Mouse (Mus musculus) ES-E14 (cell line): ENCODE results near the gene Gm9573. TPM values are rescaled to one million over a fixed set of nuclear protein-coding genes. Genes with fewer than 3 reads are reported as not detected.
A peak's percentile ranks its signal among the peaks of the same experiment; 100 is the strongest.

Source experiments
- DNase-seq: peaks from one replicate; pipeline ENCODE4 v3.0.0-alpha.2; 2013; ENCODE audit warnings: low read depth, low spot score
- H3K27ac ChIP-seq: 2 replicates; pipeline ENCODE4 v1.5.1; 2012; ENCODE audit warnings: low read depth, mild to moderate bottlenecking, low read length, moderate library complexity, mixed read lengths; ENCODE audit not compliant: poor library complexity, insufficient read depth, severe bottlenecking
- H3K36me3 ChIP-seq: 2 replicates; pipeline ENCODE4 v1.6.1; 2012; ENCODE audit warnings: mild to moderate bottlenecking, low read length, moderate library complexity, mixed read lengths; ENCODE audit not compliant: control insufficient read depth, poor library complexity, insufficient read depth, severe bottlenecking
- H3K4me1 ChIP-seq, 2 experiments: fragments of 150-350 bp in 1 of 2; sonication (generic) in 1 of 2; 2 replicates each; pipeline ENCODE4 v1.6.1; 2012; ENCODE audit warnings: low read length in 2 of 2, mild to moderate bottlenecking in 1 of 2, mixed read lengths in 1 of 2; ENCODE audit not compliant: control insufficient read depth in 2 of 2, insufficient read depth in 2 of 2, poor library complexity in 1 of 2
- H3K4me3 ChIP-seq, 2 experiments: fragments of 150-350 bp in 1 of 2; sonication (generic) in 1 of 2; 2 replicates each; pipeline ENCODE4 v1.5.1; 2012; ENCODE audit warnings: low read length in 2 of 2, low read depth in 1 of 2, mild to moderate bottlenecking in 1 of 2, mixed read lengths in 1 of 2; ENCODE audit not compliant: insufficient read depth in 1 of 2, poor library complexity in 1 of 2, severe bottlenecking in 1 of 2
- H3K9ac ChIP-seq: 2 replicates; pipeline ENCODE4 v1.6.1; 2012; ENCODE audit warnings: low read depth, mild to moderate bottlenecking, low read length, mixed read lengths; ENCODE audit not compliant: poor library complexity, insufficient read depth, severe bottlenecking
- H3K9me3 ChIP-seq: fragments of 150-350 bp; sonication (generic); 2 replicates; pipeline ENCODE4 v1.6.1; 2012; ENCODE audit warnings: low read depth, mild to moderate bottlenecking, low read length; ENCODE audit not compliant: control insufficient read depth, insufficient read depth
- CHD2 ChIP-seq: IDR thresholded peaks from 2 replicates; pipeline ENCODE4 v1.6.1; 2014; ENCODE audit warnings: mild to moderate bottlenecking, low read depth, low read length, inconsistent platforms
- HCFC1 ChIP-seq: IDR thresholded peaks from 2 replicates; pipeline ENCODE4 v1.6.1; 2012; ENCODE audit warnings: low read length, inconsistent platforms, borderline replicate concordance; ENCODE audit not compliant: insufficient read depth
- MAFK ChIP-seq: IDR thresholded peaks from 2 replicates; pipeline ENCODE4 v1.6.1; 2014; ENCODE audit warnings: mild to moderate bottlenecking, low read depth, low read length, inconsistent platforms; ENCODE audit not compliant: insufficient read depth
- ZC3H11A ChIP-seq: IDR thresholded peaks from 2 replicates; pipeline ENCODE4 v1.6.1; 2012; ENCODE audit warnings: low read depth, mild to moderate bottlenecking, inconsistent platforms, low read length, borderline replicate concordance
- ZNF384 ChIP-seq: IDR thresholded peaks from 2 replicates; pipeline ENCODE4 v1.6.1; 2012; ENCODE audit warnings: low read depth, low read length, inconsistent platforms
- in situ Hi-C, 2 experiments: fragments of 600-800 bp; cut with MboI; formaldehyde crosslinking; loops; one replicate each; pipeline ENCODE4 v1.15.1; 2025; ENCODE audit warnings: low sequenced_read_pairs in 2 of 2, inconsistent platforms in 1 of 2; ENCODE audit not compliant: unreplicated experiment in 2 of 2
- total RNA-seq: library from RNA; depleted of rRNA; stranded (reverse); fragments of 300-350 nt; gene quantifications from 2 replicates; pipeline ENCODE4 v1.2.3, GENCODE M21; 2012; rRNA removed

Gm9573 gene
- total RNA-seq, 1 experiment: not detected

DNA sequence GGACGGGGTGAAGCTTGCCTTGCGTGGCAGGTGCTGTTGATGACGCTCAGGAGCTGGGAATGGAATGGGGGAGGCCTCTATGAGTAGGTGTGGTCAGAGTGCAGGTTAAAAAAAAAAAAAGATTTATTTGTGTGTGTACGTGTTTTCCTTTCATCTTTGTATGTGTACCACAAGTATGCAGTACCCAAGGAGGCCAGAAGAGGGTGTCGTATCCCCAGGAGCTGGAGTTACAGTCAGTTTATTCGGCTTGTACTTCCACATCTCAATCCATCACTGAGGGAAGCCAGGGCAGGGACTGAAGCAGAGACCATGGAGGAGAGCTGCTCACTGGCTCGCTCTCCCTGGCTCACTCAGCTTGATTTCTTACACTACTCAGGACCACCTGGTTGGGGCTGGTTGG lies 55.0 kb downstream of the Gm9573 start:
- DNase-seq: no peak
- in situ Hi-C loops: no loop called here
- no peak for TF ChIP-seq CHD2
- no peak for TF ChIP-seq HCFC1
- TF ChIP-seq MAFK: no peak
- TF ChIP-seq ZC3H11A: no peak
- TF ChIP-seq ZNF384: no peak
- Histone ChIP-seq H3K4me3 (no peak overlapping the region), H3K9me3 (no peaks in the 10 kb centered on the region), H3K9ac (no peak overlapping the region), H3K4me1 (peaks cover 0 to 11% of the 10 kb centered on the region in 2 experiments; a peak in 1 of 4 replicates), H3K36me3 (no peaks in the 10 kb centered on the region), H3K27ac (no peak overlapping the region)

DNA sequence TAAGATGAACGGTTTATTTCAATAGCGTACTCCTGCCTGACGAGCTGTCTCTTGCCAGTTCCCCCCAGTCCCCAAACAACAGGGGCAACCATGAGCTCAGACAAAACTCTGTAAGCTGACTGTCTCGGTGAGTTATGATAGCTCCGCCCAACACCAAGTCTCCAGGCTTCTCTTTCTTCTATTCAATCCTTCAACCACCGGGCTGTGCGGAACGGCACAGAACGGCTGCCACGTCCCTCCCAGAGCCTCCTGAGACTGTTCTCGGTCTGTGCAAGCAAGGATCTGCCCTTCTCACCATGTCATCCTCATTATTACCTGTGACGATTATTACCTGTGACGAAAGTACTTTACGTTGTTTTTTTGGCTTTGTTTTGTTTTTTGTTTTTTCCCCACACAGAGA lies 55.6 kb downstream of the Gm9573 start:
- no peak for DNase-seq
- in situ Hi-C loops: no loop called here
- Histone ChIP-seq H3K9ac (no peak overlapping the region), H3K4me1 (peaks cover 0 to 10% of the 10 kb centered on the region in 2 experiments; a peak in 1 of 4 replicates), H3K27ac (no peak overlapping the region), H3K9me3 (no peaks in the 10 kb centered on the region), H3K4me3 (no peak overlapping the region), H3K36me3 (no peaks in the 10 kb centered on the region)
- no peak for TF ChIP-seq ZC3H11A
- TF ChIP-seq MAFK: no peak
- no peak for TF ChIP-seq ZNF384
- TF ChIP-seq HCFC1: no peak
- TF ChIP-seq CHD2: no peak

- in situ Hi-C loops: no loop called here
- DNase-seq: no peak
- H3K4me1 ChIP-seq: peaks cover 0 to 10% of the 10 kb centered on the region in 2 experiments; a peak in 1 of 4 replicates
- H3K27ac ChIP-seq: no peak overlapping the region
- peak overlapping the region; percentile 31 to 35 for H3K4me3 ChIP-seq
- no peaks in the 10 kb centered on the region for H3K36me3 ChIP-seq
- H3K9me3 ChIP-seq: no peaks in the 10 kb centered on the region
- 0 out of 2 replicates have a peak overlapping the region, but pooled peaks have one; percentile 2 for H3K9ac ChIP-seq
- TF ChIP-seq CHD2 (no peak), MAFK (no peak), ZC3H11A (no peak), HCFC1 (no peak), ZNF384 (no peak)
Measured at GRCm38 (mm10) chr17:35569091-35569944, 57.1 kb downstream of the Gm9573 start.

Other genes starting within 250 kb of the Gm9573 start
- gene H2-Q4, start 247.0 kb downstream of the Gm9573 start, total RNA-seq: 9.1 and 19.9 TPM in 2 replicates
- 0.94 and 2.3 TPM in 2 replicates for gene H2-Q6, start 201.8 kb downstream of the Gm9573 start, total RNA-seq
- gene H2-Q7, start 187.5 kb downstream of the Gm9573 start, total RNA-seq: 2.1 and 4.8 TPM in 2 replicates
- gene H2-Q10, start 156.5 kb downstream of the Gm9573 start, total RNA-seq: 2.1 and 3.1 TPM in 2 replicates
- gene Pou5f1, start 120.6 kb downstream of the Gm9573 start, total RNA-seq: 844 and 868 TPM in 2 replicates
- 7.6 and 10.5 TPM in 2 replicates for gene Tcf19, start 109.8 kb downstream of the Gm9573 start, total RNA-seq
- 28.5 and 31.8 TPM in 2 replicates for gene Cchcr1, start 109.5 kb downstream of the Gm9573 start, total RNA-seq
- gene Psors1c2, start 93.4 kb downstream of the Gm9573 start, total RNA-seq: 4.3 and 8.9 TPM in 2 replicates
- gene Cdsn, start 74.5 kb downstream of the Gm9573 start, total RNA-seq: 1.1 and 1.2 TPM in 2 replicates
- 0.22 and 0.42 TPM in 2 replicates for gene 2300002M23Rik, start 59.2 kb downstream of the Gm9573 start, total RNA-seq
- gene Sfta2, start 25.1 kb downstream of the Gm9573 start, total RNA-seq: 0.53 TPM in 1 of 2 replicates, not detected in the other
- 0.85 and 1.1 TPM in 2 replicates for gene Mucl3, start 17.1 kb upstream of the Gm9573 start, total RNA-seq
- gene Vars2, start 41.0 kb upstream of the Gm9573 start, total RNA-seq: 58.5 and 90.3 TPM in 2 replicates
- gene Gtf2h4, start 47.1 kb upstream of the Gm9573 start, total RNA-seq: 75.3 and 83.0 TPM in 2 replicates
- 46.0 and 78.8 TPM in 2 replicates for gene Ddr1, start 78.0 kb upstream of the Gm9573 start, total RNA-seq
- 29.3 and 32.3 TPM in 2 replicates for gene Ier3, start 195.0 kb upstream of the Gm9573 start, total RNA-seq
- 31.6 and 34.6 TPM in 2 replicates for gene Flot1, start 196.6 kb upstream of the Gm9573 start, total RNA-seq
- gene Tubb5, start 211.7 kb upstream of the Gm9573 start, total RNA-seq: 1,077 and 1,157 TPM in 2 replicates
- gene Mdc1, start 214.9 kb upstream of the Gm9573 start, total RNA-seq: 23.8 and 31.7 TPM in 2 replicates
- gene Nrm, start 234.7 kb upstream of the Gm9573 start, total RNA-seq: 24.7 and 43.0 TPM in 2 replicates
- 23.2 and 29.9 TPM in 2 replicates for gene Ppp1r18, start 239.0 kb upstream of the Gm9573 start, total RNA-seq